Mouse (Mus musculus): Measurements from ENCODE around the gene Pla2g12a.

Gene Pla2g12a

DNA sequence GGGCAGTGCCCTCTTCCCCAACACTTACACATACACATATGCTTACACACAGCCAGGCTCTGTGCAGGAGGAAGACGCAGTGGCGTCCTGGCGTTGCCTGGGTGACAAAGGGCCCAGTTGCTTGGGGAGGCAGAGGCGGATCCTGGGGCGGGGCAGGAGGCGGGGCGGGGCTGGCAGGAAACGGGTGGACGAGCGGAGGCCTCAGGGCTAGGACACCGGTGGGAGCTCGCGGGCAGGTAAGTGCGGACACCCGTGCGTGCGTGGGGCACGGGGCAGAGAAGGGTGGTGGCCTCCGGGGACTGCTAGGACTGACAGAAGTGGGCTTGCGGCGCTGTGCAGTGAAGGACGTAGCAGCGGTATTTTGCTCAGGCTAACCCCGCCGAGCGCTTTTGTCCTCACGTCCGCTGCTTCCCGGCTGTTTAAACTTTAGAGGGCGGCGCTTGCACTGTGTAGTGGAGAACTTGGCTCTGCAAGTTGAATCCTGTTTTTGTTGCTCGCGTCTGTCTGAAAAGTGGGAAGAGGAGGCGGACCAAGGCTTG lies 22.9 kb downstream of the Pla2g12a start, which contains the start of gene Casp6:
Gene Casp6 (plus strand): TSS at position 155 of the 539 bp plus-strand sequence.
- peak; percentile 46 to 74 for DNase-seq

DNA sequence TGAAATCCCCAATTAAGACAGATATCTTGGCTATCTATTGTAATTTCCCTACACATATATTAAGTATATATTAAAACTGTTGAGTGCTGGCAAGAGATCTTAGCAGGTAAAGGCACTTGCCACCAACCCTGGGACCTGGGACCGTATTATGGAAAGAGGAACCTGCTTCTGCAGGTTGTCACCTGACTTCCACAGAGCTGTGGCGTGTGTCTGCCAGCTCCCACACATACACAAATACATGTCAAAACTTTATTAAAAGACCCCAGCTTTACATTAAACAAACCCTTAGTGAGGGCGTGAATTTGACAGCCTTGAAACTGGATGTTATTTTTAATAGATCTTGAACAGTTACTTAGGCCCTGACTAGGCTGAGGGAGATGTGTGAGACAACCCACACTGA lies 25.0 kb downstream of the Pla2g12a start:
- DNase-seq = no peak

DNA sequence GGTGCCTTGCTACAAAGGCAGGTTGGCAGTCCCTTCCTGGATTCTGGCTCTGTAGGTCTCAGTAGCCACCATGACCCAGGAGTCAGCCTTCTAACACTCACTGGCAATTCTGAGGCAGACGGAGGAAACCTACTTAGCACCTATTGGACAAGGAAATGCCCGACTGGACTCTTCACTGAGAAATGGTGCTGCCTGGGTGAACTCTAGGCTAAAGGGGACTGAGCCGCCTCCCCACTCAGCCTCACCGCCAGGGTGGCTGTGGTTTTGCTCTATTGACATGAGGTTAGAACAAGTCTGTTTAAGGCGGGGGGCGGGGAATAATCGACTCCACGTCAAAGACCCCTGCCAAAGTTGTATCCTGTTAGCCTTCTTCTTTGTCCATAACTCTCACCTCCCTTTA lies 25.5 kb downstream of the Pla2g12a start:
- DNase-seq = no peak

DNA sequence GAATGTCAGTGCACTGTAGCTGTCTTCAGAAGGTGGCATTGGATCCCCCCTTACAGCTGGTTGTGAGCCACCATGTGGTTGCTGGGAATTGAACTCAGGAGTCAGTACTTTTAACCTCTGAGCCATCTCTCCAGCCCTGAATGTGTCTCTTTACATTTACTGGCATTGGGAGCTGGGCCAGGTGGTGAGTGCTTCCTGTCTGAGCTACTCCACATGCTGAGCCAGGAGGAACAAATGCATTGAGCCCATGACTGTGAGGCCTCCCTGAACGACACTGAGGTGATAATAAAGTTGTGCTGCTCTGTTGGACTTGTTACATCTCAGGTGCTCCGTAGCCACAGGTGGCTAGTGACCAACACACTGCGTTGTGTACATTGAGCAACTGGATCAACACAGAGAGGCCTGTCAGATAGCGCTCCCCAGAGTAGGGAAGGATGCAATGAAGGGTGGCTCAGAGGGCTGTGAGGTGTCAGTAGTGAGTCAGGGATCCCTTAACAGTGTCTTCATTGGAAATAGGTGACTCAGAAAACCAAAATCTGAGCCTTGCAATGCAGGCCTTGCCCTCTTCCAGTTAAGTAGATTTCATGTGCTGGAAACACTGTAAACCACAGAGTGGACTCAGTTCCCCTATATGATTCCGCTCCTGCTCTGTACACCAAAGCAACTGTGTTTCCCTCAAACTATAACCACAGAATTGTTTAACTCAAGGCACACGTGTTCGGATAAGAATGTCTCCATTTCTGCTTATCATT lies 26.2 kb downstream of the Pla2g12a start:
- no peak for DNase-seq

DNA sequence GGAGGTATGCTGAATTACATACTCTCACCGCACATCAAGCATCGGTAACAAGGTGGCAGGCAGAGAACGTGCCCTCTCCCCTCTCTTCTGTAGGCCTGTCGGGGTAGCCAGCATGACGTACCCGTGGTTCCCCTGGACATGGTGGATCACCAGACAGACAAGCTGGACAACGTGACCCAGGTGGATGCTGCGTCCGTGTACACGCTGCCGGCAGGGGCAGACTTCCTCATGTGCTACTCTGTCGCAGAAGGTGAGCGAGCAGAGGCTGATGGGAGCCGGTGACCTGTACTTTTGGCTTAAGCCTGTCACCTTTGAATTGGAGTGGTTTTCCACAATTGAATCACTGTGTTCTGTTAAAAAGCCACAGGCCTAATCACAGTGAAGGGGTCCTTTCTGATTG lies 33.6 kb downstream of the Pla2g12a start:
- no peak for DNase-seq

DNA sequence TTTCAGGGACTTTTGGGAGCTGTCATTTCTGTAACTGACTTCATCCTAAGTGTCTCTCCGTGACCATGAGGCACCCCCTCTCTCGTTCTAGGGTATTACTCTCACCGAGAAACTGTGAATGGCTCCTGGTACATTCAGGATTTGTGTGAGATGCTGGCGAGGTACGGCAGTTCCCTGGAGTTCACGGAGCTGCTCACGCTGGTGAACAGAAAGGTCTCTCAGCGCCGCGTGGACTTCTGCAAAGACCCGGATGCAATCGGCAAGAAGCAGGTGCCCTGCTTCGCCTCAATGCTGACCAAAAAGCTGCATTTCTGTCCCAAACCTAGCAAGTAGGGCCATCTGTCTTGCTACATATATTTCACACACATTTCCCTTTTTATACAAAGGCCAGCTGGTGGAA lies 34.8 kb downstream of the Pla2g12a start:
- DNase-seq = no peak

DNA sequence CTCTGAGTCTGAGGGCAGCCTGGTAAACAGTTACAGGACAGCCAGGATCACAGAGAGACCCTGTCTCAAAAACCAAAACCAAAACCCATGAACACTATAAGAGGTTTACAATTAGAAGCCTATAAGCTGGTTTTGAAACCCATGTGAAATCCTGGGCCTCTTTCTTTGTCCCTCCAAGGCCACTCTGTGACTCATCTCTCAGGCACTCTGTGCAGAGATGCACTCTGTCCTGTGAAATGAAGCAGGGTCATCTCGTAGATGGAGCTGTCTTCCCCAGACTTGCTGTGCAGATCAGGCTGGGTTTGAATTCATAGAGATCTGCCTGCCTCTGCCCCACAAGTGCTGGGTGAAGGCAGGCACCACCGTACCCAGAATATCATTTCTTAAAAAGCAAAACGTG lies 39.0 kb downstream of the Pla2g12a start:
- no peak for DNase-seq

DNA sequence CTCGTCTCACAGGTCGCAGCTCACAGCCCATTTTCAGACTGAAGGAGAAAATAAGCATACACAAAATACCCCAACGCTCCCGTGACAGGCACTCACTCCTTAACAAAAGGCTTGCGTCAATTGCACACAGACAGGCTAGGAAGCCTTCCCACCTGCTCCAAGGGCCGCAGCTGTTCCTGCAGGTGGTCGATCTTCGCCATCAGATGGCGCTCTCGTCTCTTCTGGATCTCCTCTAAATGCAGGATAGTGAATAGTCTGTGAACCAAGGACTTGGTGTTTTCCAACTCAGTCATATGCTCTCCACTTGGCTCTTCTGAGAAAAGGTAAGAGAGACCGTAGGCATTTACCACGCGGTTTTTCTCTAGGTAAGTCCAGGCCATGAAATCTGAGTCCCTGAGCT lies 40.0 kb downstream of the Pla2g12a start:
- DNase-seq = peak; percentile 53 to 68

DNA sequence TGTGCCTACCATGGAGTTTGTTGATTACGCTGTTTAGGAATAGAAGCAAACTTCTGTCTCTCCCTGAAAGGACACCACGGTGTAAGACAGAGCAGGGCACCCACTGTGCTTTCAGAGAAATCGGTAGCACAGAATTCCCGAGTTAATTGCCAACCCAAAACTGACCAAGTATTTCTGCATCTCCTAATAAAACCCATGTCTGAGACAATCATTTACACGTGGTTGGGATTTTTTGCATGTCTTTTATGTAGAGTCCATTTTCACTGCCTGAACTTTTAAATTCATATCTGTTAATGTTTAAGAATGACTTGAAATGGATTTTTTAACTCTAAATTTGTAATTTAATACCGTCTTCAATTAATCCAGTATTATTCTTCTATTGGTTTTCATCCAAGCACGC lies 45.2 kb downstream of the Pla2g12a start:
- DNase-seq = no peak

DNA sequence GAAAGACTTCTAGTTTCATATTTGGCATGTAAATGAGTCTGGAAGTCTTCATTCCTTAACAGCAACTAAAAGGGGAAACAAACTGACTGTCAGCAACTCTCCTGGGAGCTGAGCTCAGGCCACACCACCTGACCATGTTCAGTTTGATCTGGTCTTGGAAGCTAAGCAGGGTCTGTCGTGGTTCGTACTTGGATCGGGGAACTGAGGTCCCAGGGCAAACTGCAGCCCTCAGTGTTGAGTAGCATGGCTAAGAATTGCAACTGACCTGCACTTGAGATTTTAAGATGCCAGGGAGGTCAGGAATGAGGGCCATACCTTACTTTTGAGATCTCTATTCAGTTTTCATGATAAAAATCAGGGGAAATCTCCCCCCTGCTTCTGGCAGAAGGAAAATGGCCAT lies 47.5 kb downstream of the Pla2g12a start:
- DNase-seq = no peak

DNA sequence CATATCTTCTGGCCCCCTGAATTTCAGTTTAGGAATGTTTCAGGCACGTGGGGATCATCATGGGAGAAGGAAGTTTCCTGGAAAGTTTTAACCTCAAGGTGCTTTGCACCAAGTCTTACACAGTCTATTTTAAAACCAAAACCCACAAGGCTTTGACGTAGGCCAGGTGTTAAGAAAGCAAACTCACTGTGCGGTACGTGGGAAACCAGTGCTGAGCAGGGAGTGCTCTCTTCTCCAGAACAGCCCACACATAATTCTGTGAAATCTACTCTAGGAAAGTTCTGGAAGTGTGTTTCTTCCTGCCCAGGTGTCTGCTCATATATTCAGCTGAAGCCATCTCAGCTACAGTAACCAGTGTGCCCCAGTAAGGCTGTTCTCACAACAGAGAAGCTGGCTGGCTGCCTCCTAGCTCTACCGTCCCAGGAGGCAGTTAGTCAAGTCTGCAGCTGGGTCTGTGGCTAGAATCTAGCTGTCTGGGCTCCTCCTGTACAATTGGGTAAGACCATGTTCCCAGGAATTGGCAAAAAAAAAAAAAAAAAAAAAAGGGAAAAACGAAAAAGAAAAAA lies 51.9 kb downstream of the Pla2g12a start:
- DNase-seq = no peak

DNA sequence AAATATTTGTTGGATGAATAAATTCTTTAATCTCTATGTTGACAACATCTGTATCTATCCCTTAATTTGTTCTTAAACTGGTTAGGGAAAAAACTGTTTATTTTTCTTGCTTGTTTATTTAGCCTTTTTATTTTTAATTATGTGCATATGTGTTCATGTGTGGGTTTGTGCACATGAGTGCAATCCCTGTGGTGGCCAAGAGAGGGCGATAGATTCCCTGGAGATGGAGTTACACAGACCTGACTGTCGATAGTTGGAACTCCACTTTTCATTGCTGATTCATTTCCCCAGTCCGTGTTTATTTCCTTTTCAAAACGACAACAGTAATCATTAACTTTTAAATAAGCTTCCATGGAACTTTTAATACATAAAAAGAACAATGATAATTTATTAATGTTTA lies 54.0 kb downstream of the Pla2g12a start:
- DNase-seq = no peak

DNA sequence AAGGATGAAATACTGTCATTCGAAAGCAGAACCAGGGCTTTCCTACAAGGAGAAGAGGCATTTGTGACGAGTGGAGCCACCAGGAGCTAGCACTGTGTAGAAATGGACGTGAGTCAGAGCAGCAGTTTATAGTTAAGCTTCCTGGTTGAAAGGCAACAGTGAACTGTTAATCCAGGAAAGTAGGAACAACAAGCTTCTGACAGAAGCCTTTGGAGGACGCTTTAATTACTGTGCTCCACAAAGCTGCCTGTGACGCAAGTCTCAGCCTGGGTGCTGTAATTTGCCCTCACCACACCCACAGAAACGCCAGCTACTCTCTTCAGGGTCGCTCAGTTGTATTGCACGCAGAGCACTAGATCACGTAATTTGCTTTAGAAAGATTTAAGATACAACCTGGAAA lies 58.2 kb downstream of the Pla2g12a start:
- DNase-seq = no peak

DNA sequence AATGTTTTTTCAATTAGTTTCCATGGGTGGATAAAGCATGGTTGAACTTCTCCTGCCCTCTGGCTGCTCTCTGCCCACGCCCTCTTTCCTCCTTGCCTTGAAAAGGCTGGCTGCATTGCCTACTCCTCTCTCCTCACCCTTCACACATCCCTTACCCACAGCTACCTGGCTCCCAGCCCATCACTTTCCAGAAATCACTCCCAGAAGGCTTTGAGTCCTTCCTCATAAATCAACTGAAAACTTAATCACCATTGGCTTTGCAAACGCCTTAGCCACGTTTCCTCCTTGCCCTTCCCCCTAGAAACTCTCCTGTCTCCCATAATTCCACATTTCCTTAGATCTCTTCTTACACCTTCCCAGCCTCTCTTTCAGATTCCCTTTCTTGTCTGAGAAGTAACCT lies 59.4 kb downstream of the Pla2g12a start:
- DNase-seq = no peak

DNA sequence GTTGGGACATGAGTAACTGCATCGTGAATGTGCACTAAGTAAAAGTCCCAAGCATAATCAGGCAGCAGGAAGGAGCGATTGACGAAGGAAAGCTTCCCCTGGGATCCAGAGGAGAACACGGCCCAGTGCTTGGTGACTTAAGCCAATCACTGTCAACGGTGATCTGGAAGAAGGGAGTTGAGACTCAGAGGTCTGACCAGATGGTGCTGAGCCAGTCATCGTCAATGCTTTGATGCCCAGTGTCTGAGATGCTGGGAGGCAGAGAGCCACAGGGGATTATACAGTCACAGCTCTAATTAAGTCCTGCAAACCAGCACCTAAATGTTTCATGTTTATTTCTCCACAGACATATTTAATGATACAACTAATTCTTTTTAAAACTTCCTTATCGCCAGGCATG lies 60.7 kb downstream of the Pla2g12a start:
- DNase-seq = no peak

DNA sequence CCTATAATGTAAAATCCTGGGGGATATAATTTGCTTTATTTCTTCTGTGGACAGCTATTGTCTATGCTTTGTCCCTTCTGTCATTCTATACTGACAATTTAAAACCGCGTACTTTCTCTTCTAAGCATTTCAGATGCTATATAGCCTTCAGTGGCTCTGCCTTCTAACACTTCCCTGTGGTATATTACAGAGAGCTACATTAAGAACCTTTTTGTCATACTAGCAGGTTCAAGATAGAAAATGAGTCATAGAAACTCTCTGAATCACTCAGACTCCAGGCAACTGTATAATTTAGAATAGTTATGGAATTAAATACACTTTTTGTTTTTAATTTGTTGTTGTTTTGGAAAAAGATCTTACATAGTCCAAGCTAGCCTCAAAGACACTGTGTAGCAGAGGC lies 62.4 kb downstream of the Pla2g12a start:
- DNase-seq = no peak

DNA sequence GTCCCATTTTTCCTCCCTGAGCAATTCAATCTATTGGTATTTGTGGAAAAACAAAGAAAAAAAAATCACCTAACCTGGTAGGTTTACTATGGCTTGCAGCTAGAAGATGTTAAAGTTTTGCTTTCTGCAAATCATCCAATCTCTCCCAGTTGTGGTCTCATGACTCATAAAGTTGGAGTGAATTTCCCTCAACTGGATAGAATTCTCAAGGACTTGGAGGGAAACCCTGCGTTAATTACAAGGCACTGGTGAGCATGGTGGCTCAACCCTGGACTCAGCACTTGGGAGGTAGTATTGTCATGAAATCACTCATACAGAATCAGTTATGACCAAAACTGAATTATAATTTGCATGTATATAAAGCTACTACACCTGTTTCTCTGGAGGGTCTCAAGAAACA lies 62.9 kb downstream of the Pla2g12a start:
- no peak for DNase-seq

DNA sequence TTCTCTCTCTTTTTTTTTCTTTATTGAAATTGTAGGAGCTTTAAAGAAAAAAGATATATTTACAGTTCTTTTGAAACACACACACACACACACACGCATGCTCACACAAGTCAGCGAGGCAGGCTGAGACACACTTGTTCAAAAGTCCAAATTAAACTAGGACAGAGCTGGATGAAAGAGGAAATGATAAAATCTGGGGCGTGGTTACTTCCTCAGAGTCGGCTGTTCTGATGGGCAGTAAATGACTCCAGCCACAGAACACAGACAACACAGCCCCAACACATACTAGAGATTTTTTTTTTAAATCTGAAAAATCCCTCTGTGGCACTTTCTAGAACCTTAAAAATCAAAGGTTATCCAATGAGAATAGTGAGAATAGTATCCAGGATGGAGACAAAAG lies 65.4 kb downstream of the Pla2g12a start:
- DNase-seq = no peak
